Mouse (Mus musculus) hindbrain, embryonic 14.5 days (tissue): Measurements from ENCODE around the gene Lrrc57. TPM values are rescaled to one million over a fixed set of nuclear protein-coding genes. Genes with fewer than 3 reads are reported as not detected.

Experiments used
- ATAC-seq: fragments of 200-750 bp; cut with Nextera tagmentation; 2 replicates; pipeline ENCODE4 v1.8.0; 2017; ENCODE audit warnings: moderate number of reproducible peaks, mild to moderate bottlenecking, moderate TSS enrichment, moderate library complexity; ENCODE audit not compliant: low FRiP score
- DNase-seq: peaks from one replicate; pipeline ENCODE4 v3.0.0-alpha.2; 2015; ENCODE audit warnings: low spot score
- H3K27ac ChIP-seq: fragments of 300-500 bp; sonication (generic); 2 replicates; pipeline ENCODE4 v1.5.1; 2014; ENCODE audit warnings: mild to moderate bottlenecking, moderate library complexity
- H3K27me3 ChIP-seq: fragments of 300-500 bp; sonication (generic); 2 replicates; pipeline ENCODE4 v1.6.1; 2014; ENCODE audit warnings: mild to moderate bottlenecking, low read length, mixed read lengths; ENCODE audit not compliant: control insufficient read depth, insufficient read depth
- H3K36me3 ChIP-seq: fragments of 300-500 bp; sonication (generic); replicated peaks from 2 replicates; pipeline ENCODE4 v1.6.1; 2014; ENCODE audit not compliant: control insufficient read depth, insufficient read depth
- H3K4me1 ChIP-seq: fragments of 300-500 bp; sonication (generic); replicated peaks from 2 replicates; pipeline ENCODE4 v1.6.1; 2014; ENCODE audit warnings: antibody characterized with exemption, low read length, mixed read lengths; ENCODE audit not compliant: control insufficient read depth, insufficient read depth
- H3K4me2 ChIP-seq: fragments of 300-500 bp; sonication (generic); replicated peaks from 2 replicates; pipeline ENCODE4 v1.6.1; 2014; ENCODE audit warnings: mild to moderate bottlenecking, moderate library complexity
- H3K4me3 ChIP-seq: fragments of 300-500 bp; sonication (generic); replicated peaks from 2 replicates; pipeline ENCODE4 v1.5.1; 2014; ENCODE audit warnings: mild to moderate bottlenecking, low read length
- H3K9ac ChIP-seq: fragments of 300-500 bp; sonication (generic); 2 replicates; pipeline ENCODE4 v1.6.1; 2014
- H3K9me3 ChIP-seq: fragments of 300-500 bp; sonication (generic); 2 replicates; pipeline ENCODE4 v1.6.1; 2016; ENCODE audit warnings: low read length; ENCODE audit not compliant: control insufficient read depth
- WGBS: fragments of 180-500 bp; shearing (Covaris S2); extraction: QIAGEN DNeasy Blood & Tissue Kit; methylation state at CpG from one replicate; pipeline ENCODE4 v1.1.7; 2014; 5-methylcytosine and 5-hydroxymethylcytosine counted together
- polyA plus RNA-seq: library from polyadenylated mRNA; unstranded; fragments of >200 nt; fragmentation: Nextera tagmentation; extraction: Ambion mirVana; gene quantifications from 2 replicates; pipeline ENCODE4 v1.2.1, GENCODE M21; 2014

Gene Lrrc57
- polyA plus RNA-seq, 1 experiment from 2014 or later, result 30.8 TPM

DNA sequence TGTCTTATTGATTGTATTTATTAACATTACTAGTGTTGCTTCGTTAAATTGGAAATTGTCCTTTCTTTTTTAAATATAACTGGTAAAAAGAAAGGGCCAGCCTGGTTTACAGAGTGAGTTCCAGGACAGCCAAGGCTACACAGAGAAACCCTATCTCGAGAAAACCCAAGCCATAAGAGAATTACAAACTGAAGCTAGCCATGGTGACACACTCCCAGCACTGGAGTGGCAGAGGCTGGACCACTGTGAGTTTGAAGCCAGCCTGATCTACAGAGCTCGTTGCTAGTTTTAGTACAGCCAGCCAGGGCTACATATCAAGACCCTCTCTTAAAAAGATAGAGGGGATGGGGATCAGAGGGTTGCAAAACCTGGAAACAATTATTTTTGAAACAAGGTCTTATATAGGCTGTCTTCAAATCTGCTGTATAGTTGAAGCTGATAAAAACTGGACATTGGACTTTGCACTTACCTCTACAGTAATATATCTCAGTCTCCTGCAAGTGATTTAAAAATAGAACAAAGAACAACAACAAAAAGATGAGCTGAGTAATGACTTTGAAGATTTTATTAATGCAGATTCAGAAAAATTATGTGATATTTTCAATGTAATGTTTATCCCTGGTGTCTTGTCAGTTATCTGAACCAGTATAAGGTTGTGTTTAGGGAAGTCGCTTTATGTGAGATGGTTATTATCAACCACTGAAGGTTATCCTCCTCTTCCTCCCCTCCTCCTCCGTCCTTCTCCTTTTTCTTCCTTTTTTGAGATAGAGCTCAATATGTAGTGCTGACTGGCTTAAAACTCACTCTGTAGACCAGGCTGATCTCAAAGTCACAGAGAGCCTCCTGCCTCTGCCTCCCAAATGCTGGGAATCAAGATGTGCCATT lies 7.2 kb upstream of the Lrrc57 start:
- peaks cover 69% of the 10 kb centered on the region for H3K36me3 ChIP-seq
- H3K9me3 ChIP-seq, result no peaks in the 10 kb centered on the region
- H3K4me3 ChIP-seq, result no peak overlapping the region
- no peaks in the 10 kb centered on the region for H3K27me3 ChIP-seq
- DNase-seq, result no peak
- no peak overlapping the region for H3K4me2 ChIP-seq
- no peak for ATAC-seq
- H3K9ac ChIP-seq, result no peak overlapping the region
- no peaks in the 10 kb centered on the region for H3K4me1 ChIP-seq
- WGBS, result 92% methylated on average over 5 of the region's 5 CpGs
- no peak overlapping the region for H3K27ac ChIP-seq

DNA sequence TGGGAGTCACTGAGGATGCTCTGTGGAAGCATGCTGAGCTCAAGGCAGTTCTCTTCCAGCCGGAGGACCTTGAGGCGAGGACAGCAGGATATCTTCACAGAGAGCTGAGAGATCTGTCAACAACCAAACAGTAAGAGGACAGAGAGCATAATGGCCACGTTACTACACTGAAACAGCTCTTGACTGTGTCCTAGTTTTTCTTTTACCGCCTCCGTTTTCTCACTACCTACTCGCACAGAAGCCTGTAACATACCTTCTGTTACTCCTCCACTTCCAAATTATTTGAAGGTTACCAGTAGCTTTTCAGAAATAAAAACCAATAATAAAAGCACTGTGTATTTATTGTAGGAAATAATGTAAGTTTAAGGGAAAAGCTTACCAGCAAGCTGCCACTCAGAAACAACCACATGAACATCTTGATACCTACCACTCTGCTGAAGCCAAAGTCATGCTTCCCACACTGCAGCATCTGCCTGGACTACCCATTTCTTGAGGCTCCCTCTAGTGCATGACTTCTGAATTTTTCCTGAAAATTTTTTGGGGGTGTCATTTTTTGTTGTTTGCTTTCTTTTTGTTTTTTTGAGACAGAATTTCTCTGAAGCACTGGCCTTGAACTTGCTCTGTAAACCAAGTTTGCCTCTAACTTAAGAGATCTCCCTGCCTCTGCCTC lies 3.2 kb downstream of the Lrrc57 start:
- no peak overlapping the region for H3K4me2 ChIP-seq
- no peak overlapping the region for H3K4me3 ChIP-seq
- H3K9ac ChIP-seq, result no peak overlapping the region
- H3K27ac ChIP-seq, result no peak overlapping the region
- no peak for ATAC-seq
- WGBS, result 92% methylated on average over 6 of the region's 6 CpGs
- no peaks in the 10 kb centered on the region for H3K27me3 ChIP-seq
- DNase-seq, result no peak
- H3K4me1 ChIP-seq, result peaks cover 17% of the 10 kb centered on the region
- peaks cover 45% of the 10 kb centered on the region for H3K36me3 ChIP-seq
- H3K9me3 ChIP-seq, result no peaks in the 10 kb centered on the region

DNA sequence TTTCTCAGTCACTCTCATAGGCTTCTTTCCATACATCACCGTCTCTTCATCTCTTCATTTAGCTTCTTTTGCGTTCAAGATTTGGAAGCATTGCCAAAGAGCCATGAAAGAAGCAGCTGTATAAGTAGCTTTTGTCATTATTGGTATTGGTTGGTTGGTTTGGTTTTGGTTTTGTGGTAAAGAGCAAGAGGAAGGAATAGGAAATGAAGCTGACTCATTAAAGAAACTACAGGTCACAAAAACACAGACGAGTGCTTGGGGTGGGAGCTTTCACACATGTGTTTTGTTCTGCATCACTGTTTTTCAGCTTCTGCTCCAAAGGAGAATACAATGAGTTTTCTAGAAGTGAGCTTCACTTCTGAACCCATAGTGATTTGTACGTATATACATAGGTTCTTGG lies 9.8 kb downstream of the Lrrc57 start:
- H3K4me3 ChIP-seq, result no peak overlapping the region
- H3K9me3 ChIP-seq, result no peaks in the 10 kb centered on the region
- ATAC-seq, result no peak
- 93% methylated on average over 4 of the region's 4 CpGs for WGBS
- H3K27ac ChIP-seq, result no peak overlapping the region
- H3K4me2 ChIP-seq, result no peak overlapping the region
- no peaks in the 10 kb centered on the region for H3K4me1 ChIP-seq
- no peak overlapping the region for H3K9ac ChIP-seq
- no peaks in the 10 kb centered on the region for H3K27me3 ChIP-seq
- DNase-seq, result no peak
- H3K36me3 ChIP-seq, result peaks cover 88% of the 10 kb centered on the region

DNA sequence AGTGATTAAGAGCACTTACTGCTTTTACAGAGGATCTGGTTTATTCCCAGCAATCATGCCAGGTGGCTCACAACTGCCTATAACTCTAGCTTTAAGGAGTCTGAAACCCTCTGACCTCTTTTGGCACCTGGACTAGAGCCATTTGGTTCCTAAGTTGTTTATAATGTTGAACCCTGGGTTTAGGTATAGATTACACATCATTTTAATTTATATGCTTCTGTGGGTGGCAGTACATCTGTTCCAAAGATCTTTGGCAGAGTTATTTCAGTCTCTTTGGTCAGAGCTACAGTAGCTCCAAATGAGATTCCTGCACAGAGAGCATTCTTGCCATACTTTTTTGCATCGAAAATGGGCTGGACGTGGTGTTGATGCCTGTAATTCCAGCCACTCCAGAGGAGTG lies 11.6 kb downstream of the Lrrc57 start:
- no peaks in the 10 kb centered on the region for H3K27me3 ChIP-seq
- H3K4me3 ChIP-seq, result no peak overlapping the region
- peaks cover 86% of the 10 kb centered on the region for H3K36me3 ChIP-seq
- H3K4me2 ChIP-seq, result no peak overlapping the region
- no peaks in the 10 kb centered on the region for H3K4me1 ChIP-seq
- 94% methylated on average over 2 of the region's 2 CpGs for whole genome bisulfite sequencing
- H3K9me3 ChIP-seq, result no peaks in the 10 kb centered on the region
- H3K27ac ChIP-seq, result no peak overlapping the region
- ATAC-seq (no peak), DNase-seq (no peak)
- H3K9ac ChIP-seq, result no peak overlapping the region

DNA sequence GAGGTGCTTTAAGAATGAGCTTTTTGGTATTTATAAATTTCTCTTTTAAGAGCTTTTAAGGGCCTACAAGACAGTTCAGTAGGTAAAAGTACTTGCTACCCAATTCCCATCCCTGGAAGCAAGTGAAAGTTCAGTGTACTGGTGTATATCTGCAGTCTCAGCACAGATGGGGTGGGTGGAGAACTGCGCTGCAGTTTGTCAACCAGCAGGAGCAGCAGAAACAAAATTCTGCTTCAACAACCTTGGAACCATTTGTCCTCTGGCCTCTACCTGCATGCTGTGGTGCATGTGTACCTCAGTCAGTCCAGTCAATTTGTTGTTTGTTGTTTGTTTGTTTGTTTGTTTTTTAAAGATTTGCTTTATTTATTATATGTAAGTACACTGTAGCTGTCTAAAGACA lies 17.1 kb downstream of the Lrrc57 start:
- H3K27ac ChIP-seq, result no peak overlapping the region
- no peak overlapping the region for H3K4me3 ChIP-seq
- H3K4me1 ChIP-seq, result no peaks in the 10 kb centered on the region
- 97% methylated on average over 1 of the region's 1 CpGs for WGBS
- H3K36me3 ChIP-seq, result peaks cover 61% of the 10 kb centered on the region
- no peak overlapping the region for H3K4me2 ChIP-seq
- ATAC-seq (no peak), DNase-seq (no peak)
- no peaks in the 10 kb centered on the region for H3K9me3 ChIP-seq
- no peaks in the 10 kb centered on the region for H3K27me3 ChIP-seq
- H3K9ac ChIP-seq, result no peak overlapping the region

DNA sequence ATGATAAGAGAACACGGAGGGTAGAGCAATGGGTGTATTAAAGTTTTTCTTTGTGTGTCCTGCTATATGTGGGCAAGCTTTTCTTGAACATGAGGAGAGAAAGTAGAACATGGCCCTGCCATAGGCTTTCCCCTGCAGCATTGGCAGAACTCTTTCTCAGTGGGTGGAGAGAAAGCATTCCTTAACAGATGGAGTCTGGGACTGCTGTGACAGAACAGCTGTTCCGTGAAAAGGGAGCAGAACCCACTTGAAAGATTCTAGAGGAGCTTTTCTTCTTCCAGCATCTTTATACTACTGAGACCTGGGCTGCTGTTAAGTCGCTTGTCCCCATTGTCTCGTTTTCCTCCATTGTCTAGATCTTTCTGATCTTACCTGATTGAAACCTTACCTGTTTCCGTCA lies 19.6 kb downstream of the Lrrc57 start:
- peaks cover 59% of the 10 kb centered on the region for H3K36me3 ChIP-seq
- 84% methylated on average over 5 of the region's 5 CpGs for WGBS
- H3K4me3 ChIP-seq, result no peak overlapping the region
- ATAC-seq (no peak), DNase-seq (no peak)
- no peaks in the 10 kb centered on the region for H3K9me3 ChIP-seq
- H3K27me3 ChIP-seq, result no peaks in the 10 kb centered on the region
- H3K9ac ChIP-seq, result no peak overlapping the region
- no peak overlapping the region for H3K4me2 ChIP-seq
- H3K4me1 ChIP-seq, result no peaks in the 10 kb centered on the region
- H3K27ac ChIP-seq, result no peak overlapping the region

DNA sequence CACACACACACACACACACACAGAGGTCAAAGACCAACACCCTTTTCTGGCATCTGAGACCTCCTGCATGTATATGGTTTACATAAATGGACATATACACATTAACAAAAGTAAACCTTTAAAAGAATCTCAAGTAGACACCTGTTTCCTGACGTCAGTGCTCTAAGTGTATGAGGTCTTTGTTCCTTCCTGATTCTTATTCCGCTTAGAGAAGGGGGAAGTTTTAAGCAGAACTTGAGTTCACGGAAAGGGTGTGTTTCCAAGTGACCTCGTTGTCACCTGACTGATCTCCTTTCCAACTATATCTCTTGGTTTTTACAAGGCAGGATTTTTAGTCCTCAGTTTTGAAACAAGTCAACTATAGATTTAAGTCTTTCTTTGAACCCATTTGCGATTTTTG lies 31.0 kb downstream of the Lrrc57 start:
- no peak for ATAC-seq
- Histone ChIP-seq H3K9ac (no peak overlapping the region), H3K27ac (no peak overlapping the region), H3K4me3 (no peak overlapping the region), H3K9me3 (no peaks in the 10 kb centered on the region), H3K36me3 (no peaks in the 10 kb centered on the region), H3K4me2 (no peak overlapping the region), H3K4me1 (no peaks in the 10 kb centered on the region), H3K27me3 (no peaks in the 10 kb centered on the region)
- no peak for DNase-seq
- WGBS, result 90% methylated on average over 5 of the region's 5 CpGs

DNA sequence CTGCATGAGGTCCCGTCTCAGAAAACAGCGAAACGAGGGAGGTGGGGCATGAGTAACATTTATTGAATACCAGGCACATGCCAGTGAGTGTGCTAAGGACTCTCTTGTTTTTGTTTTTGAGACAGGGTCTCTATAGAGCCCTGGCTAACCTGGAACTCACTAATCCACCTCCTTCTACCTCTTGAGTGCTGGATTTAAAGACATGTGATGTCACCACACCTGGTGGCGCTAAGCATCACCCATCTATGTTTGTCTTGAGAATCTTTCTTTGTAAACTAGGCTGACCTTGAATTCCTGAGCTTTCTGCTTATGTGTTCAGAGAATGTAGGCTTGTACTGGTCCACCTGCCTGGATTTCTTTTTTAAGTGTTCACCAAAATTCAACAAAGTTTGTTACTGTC lies 31.5 kb downstream of the Lrrc57 start:
- H3K27me3 ChIP-seq, result no peaks in the 10 kb centered on the region
- no peaks in the 10 kb centered on the region for H3K9me3 ChIP-seq
- H3K4me2 ChIP-seq, result no peak overlapping the region
- H3K27ac ChIP-seq, result no peak overlapping the region
- H3K36me3 ChIP-seq, result no peaks in the 10 kb centered on the region
- no peaks in the 10 kb centered on the region for H3K4me1 ChIP-seq
- DNase-seq (no peak), ATAC-seq (no peak)
- no peak overlapping the region for H3K4me3 ChIP-seq
- 89% methylated on average over 4 of the region's 4 CpGs for WGBS
- H3K9ac ChIP-seq, result no peak overlapping the region

DNA sequence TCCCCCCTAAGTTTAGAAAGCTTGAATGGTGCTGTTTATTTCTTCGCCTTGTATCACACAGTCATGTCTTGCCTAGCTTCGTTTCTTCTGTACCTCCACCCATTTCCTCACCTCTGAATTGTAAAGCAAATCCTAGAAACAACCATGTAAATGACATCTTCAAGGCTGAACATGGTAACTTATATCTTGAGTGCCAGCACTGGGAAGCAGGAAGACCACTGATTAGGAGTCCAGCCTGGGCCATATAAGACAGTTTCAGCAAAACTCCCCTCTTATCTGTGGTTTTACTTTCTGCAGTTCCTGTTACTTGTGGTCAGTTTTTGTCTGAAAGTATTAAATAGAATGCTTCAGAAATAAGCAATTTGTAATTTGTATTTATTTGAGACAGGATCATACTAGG lies 33.3 kb downstream of the Lrrc57 start:
- Histone ChIP-seq H3K4me3 (no peak overlapping the region), H3K9me3 (no peaks in the 10 kb centered on the region), H3K4me2 (no peak overlapping the region), H3K9ac (no peak overlapping the region), H3K4me1 (no peaks in the 10 kb centered on the region), H3K27me3 (no peaks in the 10 kb centered on the region), H3K36me3 (0 out of 2 replicates have a peak, but pooled peaks cover 5% of the 10 kb centered on the region), H3K27ac (no peak overlapping the region)
- ATAC-seq, result no peak
- WGBS, result 93% methylated on average over 2 of the region's 2 CpGs
- DNase-seq, result no peak
